Mouse (Mus musculus) spleen, postnatal 14 days (tissue): ENCODE results near the gene Sema5b.

Experiments
- DNase-seq, 2 experiments: peaks; one replicate each; pipeline ENCODE4 v3.0.0; 2021 to 2022; ENCODE audit warnings: low spot score in 2 of 2

Sema5b gene

GRCm38 (mm10) chr16:35592274-35593065 lies 51.5 kb downstream of the Sema5b start:
- DNase-seq: no peak

GRCm38 (mm10) chr16:35593474-35593873 lies 52.5 kb downstream of the Sema5b start:
- no peak for DNase-seq

GRCm38 (mm10) chr16:35596241-35596640 lies 55.3 kb downstream of the Sema5b start:
- no peak for DNase-seq

- no peak for DNase-seq
These were observed 55.9 kb downstream of the Sema5b start for GRCm38 (mm10) chr16:35596661-35597350.

GRCm38 (mm10) chr16:35597991-35598390 lies 57.0 kb downstream of the Sema5b start:
- no peak for DNase-seq

- no peak for DNase-seq
These were observed 57.9 kb downstream of the Sema5b start for GRCm38 (mm10) chr16:35598802-35599201.

- no peak for DNase-seq
These were observed 59.3 kb downstream of the Sema5b start for GRCm38 (mm10) chr16:35600282-35600681.

- DNase-seq: no peak
These were observed 60.5 kb downstream of the Sema5b start for GRCm38 (mm10) chr16:35601426-35601825.

GRCm38 (mm10) chr16:35602529-35602928 lies 61.6 kb downstream of the Sema5b start:
- no peak for DNase-seq

- no peak for DNase-seq
These were observed 63.0 kb downstream of the Sema5b start for GRCm38 (mm10) chr16:35603729-35604522.

GRCm38 (mm10) chr16:35607250-35607649 lies 66.3 kb downstream of the Sema5b start:
- DNase-seq: no peak

GRCm38 (mm10) chr16:35608244-35608643 lies 67.3 kb downstream of the Sema5b start:
- DNase-seq: no peak

GRCm38 (mm10) chr16:35609561-35609960 lies 68.6 kb downstream of the Sema5b start:
- no peak for DNase-seq

GRCm38 (mm10) chr16:35613851-35614804 lies 73.2 kb downstream of the Sema5b start:
- no peak for DNase-seq

GRCm38 (mm10) chr16:35617732-35618131 lies 76.8 kb downstream of the Sema5b start:
- DNase-seq: no peak

GRCm38 (mm10) chr16:35623026-35623425 lies 82.1 kb downstream of the Sema5b start:
- no peak for DNase-seq

- no peak for DNase-seq
These were observed 83.0 kb downstream of the Sema5b start for GRCm38 (mm10) chr16:35623986-35624385.

- no peak for DNase-seq
These were observed 83.9 kb downstream of the Sema5b start for GRCm38 (mm10) chr16:35624877-35625276.

GRCm38 (mm10) chr16:35625286-35626020 lies 84.5 kb downstream of the Sema5b start:
- no peak for DNase-seq

GRCm38 (mm10) chr16:35627992-35628607 lies 87.2 kb downstream of the Sema5b start:
- DNase-seq: peak; percentile 22 to 50
